Comparison of ENCODE assay signal across 9 mouse cellular contexts in the genomic region with DNA sequence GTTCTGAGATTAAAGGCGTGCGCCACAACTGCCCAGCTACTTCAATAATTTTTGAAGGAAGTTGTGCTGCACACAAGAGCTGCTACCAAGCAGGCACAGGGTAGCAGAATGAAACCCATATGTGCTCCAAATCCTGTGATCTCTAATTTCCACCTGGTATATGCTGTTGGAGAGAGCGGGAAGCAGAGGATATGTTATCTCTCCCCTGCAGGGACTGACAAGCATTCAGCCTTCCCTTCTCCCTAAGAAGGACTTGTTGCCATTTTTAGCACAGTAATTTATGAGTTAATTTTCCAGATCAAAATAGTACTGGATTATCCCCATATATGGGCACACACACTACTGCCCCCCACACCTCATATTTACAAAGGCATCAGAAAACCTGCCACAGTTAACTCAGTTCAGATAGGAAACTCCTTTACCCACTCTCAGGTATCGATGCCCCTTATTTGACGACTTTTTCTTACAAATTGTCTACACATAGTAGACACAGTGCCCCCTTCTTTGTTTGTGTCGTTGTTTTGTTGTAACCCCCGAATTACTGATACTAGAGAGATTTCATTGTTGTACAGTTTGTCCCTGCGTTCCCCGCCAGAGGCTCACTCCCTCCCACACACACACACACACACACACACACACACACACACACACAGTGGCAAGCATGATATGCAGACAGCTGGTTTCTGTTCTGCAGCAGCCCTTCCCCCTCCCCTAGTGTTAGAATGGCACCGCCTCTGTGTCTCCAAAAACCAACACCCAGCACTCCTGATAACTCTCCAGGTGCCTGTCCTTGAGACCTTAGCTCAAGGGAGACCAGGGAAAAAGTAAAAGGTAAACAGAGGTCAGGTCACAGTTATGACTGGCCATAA. TPM values are rescaled to one million over a fixed set of nuclear protein-coding genes. Genes with fewer than 3 reads are reported as not detected.
A peak's percentile ranks its signal among the peaks of the same experiment; 100 is the strongest.
DNase-seq lines count a peak whose midpoint lies in the region; ATAC-seq lines count a peak whose summit lies in the region.
"Had no signal": no experiment of that assay in that cellular context is flagged by ENCODE, and none has a peak within 500 bp of the region (broad histone marks: within the 10 kb centered on the region; RNA-seq: fewer than 3 reads in every experiment).

No protein-coding gene starts in this region.

- peak overlapping the region; percentile 38 for H3K4me2 ChIP-seq in heart, embryonic 16.5 days (ENCODE audit: low read depth, low read length)
- H3K4me2 ChIP-seq in forebrain, embryonic 15.5 days (replicated peaks) = no peak overlapping the region

- WGBS in heart, embryonic 16.5 days = 29% methylated on average over 10 of the region's 10 CpGs
- 73% methylated on average over 10 of the region's 10 CpGs for WGBS in forebrain, embryonic 15.5 days

- H3K4me1 ChIP-seq in heart, embryonic 16.5 days (ENCODE audit: control insufficient read depth, insufficient read depth, low read length) = peaks cover 28% of the 10 kb centered on the region
- peaks cover 25% of the 10 kb centered on the region for H3K4me1 ChIP-seq in forebrain, embryonic 15.5 days

- H3K27ac ChIP-seq in heart, embryonic 16.5 days (ENCODE audit: low read length) = peak overlapping the region; percentile 86
- no peak overlapping the region for H3K27ac ChIP-seq in forebrain, embryonic 15.5 days (replicated peaks)

- intact Hi-C loops in heart, postnatal 25 days (cut with DNase I) = no loop called here

- H3K4me3 ChIP-seq in heart, embryonic 16.5 days (ENCODE audit: low read length) = no peak overlapping the region
- no peak overlapping the region for H3K4me3 ChIP-seq in forebrain, embryonic 15.5 days

- ATAC-seq in heart, embryonic 16.5 days (replicated peaks; ENCODE audit: extremely low read depth, insufficient read depth, low FRiP score) = peak; percentile 34
- no peak for ATAC-seq in forebrain, embryonic 15.5 days (replicated peaks)
- ATAC-seq: Patski had no signal

- H3K27me3 ChIP-seq in heart, embryonic 16.5 days (ENCODE audit: control insufficient read depth, insufficient read depth, low read length) = no peaks in the 10 kb centered on the region
- H3K27me3 ChIP-seq in forebrain, embryonic 15.5 days = no peaks in the 10 kb centered on the region
- H3K27me3 ChIP-seq: Patski had no signal

- no peaks in the 10 kb centered on the region for H3K36me3 ChIP-seq in heart, embryonic 16.5 days (ENCODE audit: control insufficient read depth, insufficient read depth)
- H3K36me3 ChIP-seq in forebrain, embryonic 15.5 days = no peaks in the 10 kb centered on the region

- peak overlapping the region; percentile 39 for H3K9ac ChIP-seq in heart, embryonic 16.5 days (ENCODE audit: low read length)
- H3K9ac ChIP-seq in forebrain, embryonic 15.5 days (replicated peaks) = no peak overlapping the region

- H3K9me3 ChIP-seq in heart, embryonic 16.5 days (replicated peaks; ENCODE audit: control insufficient read depth, low read length) = no peaks in the 10 kb centered on the region
- H3K9me3 ChIP-seq in forebrain, embryonic 15.5 days = no peaks in the 10 kb centered on the region

- peak; percentile 95 for DNase-seq in heart, adult 11 months
- no peak for DNase-seq in heart, postnatal 25 days (ENCODE audit: low spot score)
- peak; percentile 71 for DNase-seq in MEL-GATA-1-ER (ENCODE audit: extremely low read depth, low read depth)
- peak; percentile 82 for DNase-seq in lung, postnatal 10 days
- DNase-seq in thymus, postnatal 14 days = peak; percentile 74
- DNase-seq in left cerebral cortex, adult 18-20 months (ENCODE audit: low spot score in 2 of 2) = no peak

RNA-seq across cellular contexts. Expression of gene Tpt1, which starts 7.6 kb away (rescaled TPM):
- 1,000 to 10,000 TPM; 2,885 to 3,154 TPM for total RNA-seq in heart, postnatal 25 days (2021)
- 770 and 775 TPM in 2 replicates for polyA plus RNA-seq in heart, embryonic 16.5 days (2015; fragmentation: Nextera tagmentation; extraction: Ambion mirVana)
- polyA plus RNA-seq in forebrain, embryonic 15.5 days (2015; fragmentation: Nextera tagmentation; extraction: Ambion mirVana) = 868 and 874 TPM in 2 replicates
- total RNA-seq in left cerebral cortex, adult 18-20 months (2021) = 1,000 to 10,000 TPM in 1 of 2 experiments, 100 to 1,000 TPM in 1; 988 to 1,071 TPM

RNA-seq across cellular contexts. Expression of gene Slc25a30, which starts 50.4 kb away (rescaled TPM):
- 10 to 100 TPM; 11.5 to 12.6 TPM for total RNA-seq in heart, postnatal 25 days (2021)
- polyA plus RNA-seq in heart, embryonic 16.5 days (2015; fragmentation: Nextera tagmentation; extraction: Ambion mirVana) = 5.7 and 5.8 TPM in 2 replicates
- polyA plus RNA-seq in forebrain, embryonic 15.5 days (2015; fragmentation: Nextera tagmentation; extraction: Ambion mirVana) = 9.7 and 9.9 TPM in 2 replicates
- 10 to 100 TPM; 13.4 to 14.9 TPM for total RNA-seq in left cerebral cortex, adult 18-20 months (2021)

Comparison
In these comparisons a context has a peak if more than half of its experiments do, and no peak if none do; other contexts are left out.
1. DNase-seq: peak in heart, adult 11 months (single experiment), MEL-GATA-1-ER (single experiment), lung, postnatal 10 days (single experiment) and thymus, postnatal 14 days (single experiment); none in heart, postnatal 25 days (single experiment) and left cerebral cortex, adult 18-20 months (0 of 2).